ENCODE assay signal across 34 mouse cellular contexts in genomic region chr6:149580053-149580452, GRCm38 (mm10).
"Had no signal": no experiment of that assay in that cellular context is flagged by ENCODE, and none has a peak within 500 bp of the region (broad histone marks: within the 10 kb centered on the region; RNA-seq: fewer than 3 reads in every experiment).

No protein-coding gene starts in this region.

- H3K9ac ChIP-seq: heart, embryonic 12.5 days; heart, embryonic 13.5 days; heart, embryonic 15.5 days; hindbrain, embryonic 12.5 days; hindbrain, embryonic 13.5 days; hindbrain, embryonic 14.5 days; hindbrain, embryonic 15.5 days; kidney, embryonic 15.5 days had no signal

- DNase-seq: heart, adult 2 months; heart, postnatal 10 days; heart, postnatal 14 days; heart, postnatal 36 days; heart, postnatal 4 days; kidney, adult 11 months; kidney, adult 18-20 months; kidney, adult 2 months; kidney, adult 8-10 months; kidney, adult 9 months; kidney, postnatal 10 days; kidney, postnatal 14 days; kidney, postnatal 25 days; kidney, postnatal 36 days; kidney, postnatal 4 days; layer of hippocampus, adult 9-11 months; layer of hippocampus, postnatal 36 days had no signal

- H3K9me3 ChIP-seq: heart, embryonic 12.5 days had no signal

- H3K4me3 ChIP-seq: heart, adult 2 months; heart, embryonic 10.5 days; heart, embryonic 12.5 days; heart, embryonic 13.5 days; heart, embryonic 15.5 days; hindbrain, embryonic 10.5 days; hindbrain, embryonic 12.5 days; hindbrain, embryonic 13.5 days; hindbrain, embryonic 15.5 days; kidney, embryonic 15.5 days; layer of hippocampus, adult 2 months; left cerebral cortex, adult 2 months had no signal

- ATAC-seq: hindbrain, embryonic 16.5 days; hindbrain, postnatal 0 days; inflammation-experienced regulatory T-cells, adult 6 months had no signal

- H3K27me3 ChIP-seq: heart, embryonic 12.5 days; heart, embryonic 13.5 days; heart, embryonic 15.5 days; hindbrain, embryonic 12.5 days; hindbrain, embryonic 13.5 days; hindbrain, embryonic 15.5 days; kidney, embryonic 15.5 days had no signal

- H3K4me1 ChIP-seq: heart, embryonic 10.5 days; heart, embryonic 12.5 days; heart, embryonic 13.5 days; heart, embryonic 15.5 days; hindbrain, embryonic 10.5 days; hindbrain, embryonic 12.5 days; hindbrain, embryonic 13.5 days; hindbrain, embryonic 15.5 days; kidney, embryonic 15.5 days had no signal

- H3K4me2 ChIP-seq: heart, embryonic 11.5 days; heart, embryonic 12.5 days; heart, embryonic 13.5 days; heart, embryonic 15.5 days; hindbrain, embryonic 12.5 days; hindbrain, embryonic 13.5 days; hindbrain, embryonic 14.5 days; hindbrain, embryonic 15.5 days; kidney, embryonic 15.5 days had no signal

- H3K27ac ChIP-seq: heart, adult 2 months; heart, embryonic 10.5 days; heart, embryonic 13.5 days; heart, embryonic 15.5 days; hindbrain, embryonic 10.5 days; hindbrain, embryonic 12.5 days; hindbrain, embryonic 13.5 days; hindbrain, embryonic 14.5 days; hindbrain, embryonic 15.5 days; hindbrain, postnatal 0 days; kidney, embryonic 15.5 days; kidney, postnatal 0 days; layer of hippocampus, adult 2 months; left cerebral cortex, adult 2 months had no signal

- H3K36me3 ChIP-seq: heart, embryonic 12.5 days; heart, embryonic 15.5 days; hindbrain, embryonic 12.5 days had no signal
